Mouse (Mus musculus): ENCODE results near the gene Lrrn1. TPM values are rescaled to one million over a fixed set of nuclear protein-coding genes. Genes with fewer than 3 reads are reported as not detected.

The Lrrn1 gene
- polyA plus RNA-seq, 1 experiment from 2014 or later: 0.16 TPM

DNA sequence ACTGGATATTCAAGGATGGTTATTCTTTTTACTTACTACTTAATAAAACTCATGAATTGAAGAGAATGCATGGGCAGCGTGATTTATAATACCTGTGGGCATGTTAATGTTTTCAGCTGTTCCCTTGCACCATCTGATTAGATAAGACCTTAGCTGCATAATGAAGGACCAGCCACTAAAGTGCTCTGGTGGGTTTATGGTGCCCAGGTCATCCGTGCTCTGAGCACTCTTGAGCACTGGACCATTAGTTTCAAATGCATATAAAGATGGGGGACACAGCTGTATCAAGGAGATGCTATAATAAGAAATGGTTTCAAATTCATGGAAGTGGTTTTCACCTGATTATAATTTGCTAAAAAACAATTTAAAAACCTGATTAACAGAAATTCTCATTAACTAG lies 16.7 kb downstream of the Lrrn1 start:
- Histone ChIP-seq H3K9me3 (ENCODE audit: low read length) (peaks cover 3% of the 10 kb centered on the region; the same call in 1 of the 2 replicates), H3K4me3 (ENCODE audit: low read depth, low read length) (no peak overlapping the region), H3K4me2 (ENCODE audit: low read depth, low read length) (no peak overlapping the region), H3K27me3 (ENCODE audit: insufficient read depth, low read length) (no peaks in the 10 kb centered on the region), H3K27ac (ENCODE audit: low read depth) (no peak overlapping the region), H3K4me1 (ENCODE audit: insufficient read depth) (no peaks in the 10 kb centered on the region), H3K9ac (replicated peaks) (no peak overlapping the region), H3K36me3 (replicated peaks; ENCODE audit: insufficient read depth, low read length) (no peaks in the 10 kb centered on the region)
- DNase-seq (no peak), ATAC-seq (no peak)
- no peak for TF ChIP-seq EP300 (IDR thresholded peaks at IDR 0.05; ENCODE audit: low read depth)
- no peak for TF ChIP-seq CTCF (IDR thresholded peaks at IDR 0.05; ENCODE audit: low read depth)
- WGBS (ENCODE audit: insufficient replicate concordance): 52% methylated on average over 2 of the region's 2 CpGs

- no peak for ATAC-seq
- Histone ChIP-seq H3K4me1 (ENCODE audit: insufficient read depth) (no peaks in the 10 kb centered on the region), H3K4me2 (ENCODE audit: low read depth, low read length) (no peak overlapping the region), H3K27ac (ENCODE audit: low read depth) (no peak overlapping the region), H3K9me3 (ENCODE audit: low read length) (no peaks in the 10 kb centered on the region), H3K4me3 (ENCODE audit: low read depth, low read length) (no peak overlapping the region), H3K27me3 (ENCODE audit: insufficient read depth, low read length) (no peaks in the 10 kb centered on the region), H3K36me3 (replicated peaks; ENCODE audit: insufficient read depth, low read length) (no peaks in the 10 kb centered on the region), H3K9ac (replicated peaks) (no peak overlapping the region)
- DNase-seq: no peak
- no peak for TF ChIP-seq EP300 (IDR thresholded peaks at IDR 0.05; ENCODE audit: low read depth)
- no peak for TF ChIP-seq CTCF (IDR thresholded peaks at IDR 0.05; ENCODE audit: low read depth)
- 64% methylated on average over 1 of the region's 1 CpGs for WGBS (ENCODE audit: insufficient replicate concordance)
These were observed 22.9 kb downstream of the Lrrn1 start for GRCm38 (mm10) chr6:107552511-107552910.

DNA sequence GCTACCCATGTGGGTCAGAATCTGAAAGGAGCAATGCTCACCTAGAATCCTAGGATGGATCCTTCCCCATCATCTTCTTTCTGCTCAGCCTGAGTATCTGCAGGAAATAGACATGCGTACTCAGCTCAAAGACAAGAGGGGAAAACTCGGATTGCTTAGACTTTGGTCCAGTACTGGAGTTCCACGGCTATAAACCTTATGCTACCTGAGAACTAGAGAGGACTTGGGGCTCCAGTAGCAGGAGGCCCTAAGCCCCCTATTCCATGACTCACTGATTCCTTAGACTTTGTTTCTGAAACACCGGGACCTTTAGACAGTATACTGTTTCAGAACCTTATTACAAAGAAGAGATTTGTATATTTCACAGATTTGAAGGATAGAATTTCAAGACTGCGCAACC lies 25.8 kb downstream of the Lrrn1 start:
- Histone ChIP-seq H3K27ac (ENCODE audit: low read depth) (no peak overlapping the region), H3K4me2 (ENCODE audit: low read depth, low read length) (no peak overlapping the region), H3K4me3 (ENCODE audit: low read depth, low read length) (no peak overlapping the region), H3K9me3 (ENCODE audit: low read length) (no peaks in the 10 kb centered on the region), H3K27me3 (ENCODE audit: insufficient read depth, low read length) (no peaks in the 10 kb centered on the region), H3K4me1 (ENCODE audit: insufficient read depth) (no peaks in the 10 kb centered on the region), H3K36me3 (replicated peaks; ENCODE audit: insufficient read depth, low read length) (no peaks in the 10 kb centered on the region), H3K9ac (replicated peaks) (no peak overlapping the region)
- ATAC-seq (no peak), DNase-seq (no peak)
- TF ChIP-seq EP300 (IDR thresholded peaks at IDR 0.05; ENCODE audit: low read depth) (no peak), CTCF (IDR thresholded peaks at IDR 0.05; ENCODE audit: low read depth) (no peak)
- 74% methylated on average over 5 of the region's 5 CpGs for WGBS (ENCODE audit: insufficient replicate concordance)

GRCm38 (mm10) chr6:107556996-107557395 lies 27.4 kb downstream of the Lrrn1 start:
- no peak overlapping the region for H3K4me2 ChIP-seq (ENCODE audit: low read depth, low read length)
- TF ChIP-seq CTCF (IDR thresholded peaks at IDR 0.05; ENCODE audit: low read depth) (no peak), EP300 (IDR thresholded peaks at IDR 0.05; ENCODE audit: low read depth) (no peak)
- H3K9ac ChIP-seq (replicated peaks): no peak overlapping the region
- no peaks in the 10 kb centered on the region for H3K27me3 ChIP-seq (ENCODE audit: insufficient read depth, low read length)
- DNase-seq: no peak
- no peaks in the 10 kb centered on the region for H3K9me3 ChIP-seq (ENCODE audit: low read length)
- WGBS (ENCODE audit: insufficient replicate concordance): 54% methylated on average over 3 of the region's 3 CpGs
- H3K27ac ChIP-seq (ENCODE audit: low read depth): no peak overlapping the region
- no peak for ATAC-seq
- H3K36me3 ChIP-seq (replicated peaks; ENCODE audit: insufficient read depth, low read length): no peaks in the 10 kb centered on the region
- H3K4me3 ChIP-seq (ENCODE audit: low read depth, low read length): no peak overlapping the region
- no peaks in the 10 kb centered on the region for H3K4me1 ChIP-seq (ENCODE audit: insufficient read depth)

GRCm38 (mm10) chr6:107557806-107558205 lies 28.2 kb downstream of the Lrrn1 start:
- WGBS (ENCODE audit: insufficient replicate concordance): 76% methylated on average over 3 of the region's 3 CpGs

DNA sequence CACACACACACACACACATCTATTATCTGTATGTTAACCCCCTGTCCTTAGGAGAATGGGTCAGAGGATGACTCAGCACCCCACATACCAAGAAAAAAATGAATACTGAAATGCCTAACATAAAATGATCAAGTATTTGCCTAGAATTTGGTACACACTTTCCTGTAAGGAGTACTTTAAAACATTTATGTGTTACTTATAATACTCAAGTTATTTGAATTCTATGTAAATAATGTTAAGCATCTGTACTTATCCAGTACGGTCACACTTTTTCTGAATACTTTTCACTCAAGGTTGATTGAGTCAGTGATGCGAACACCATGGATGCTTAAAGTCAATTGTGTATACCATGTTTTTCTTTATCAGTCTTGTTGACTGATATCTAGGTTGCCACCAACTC lies 32.7 kb downstream of the Lrrn1 start:
- no peak for TF ChIP-seq EP300 (IDR thresholded peaks at IDR 0.05; ENCODE audit: low read depth)
- TF ChIP-seq CTCF (IDR thresholded peaks at IDR 0.05; ENCODE audit: low read depth): no peak
- Histone ChIP-seq H3K9me3 (ENCODE audit: low read length) (no peaks in the 10 kb centered on the region), H3K36me3 (replicated peaks; ENCODE audit: insufficient read depth, low read length) (no peaks in the 10 kb centered on the region), H3K27ac (ENCODE audit: low read depth) (no peak overlapping the region), H3K4me3 (ENCODE audit: low read depth, low read length) (no peak overlapping the region), H3K4me2 (ENCODE audit: low read depth, low read length) (no peak overlapping the region), H3K9ac (replicated peaks) (no peak overlapping the region), H3K27me3 (ENCODE audit: insufficient read depth, low read length) (no peaks in the 10 kb centered on the region), H3K4me1 (ENCODE audit: insufficient read depth) (no peaks in the 10 kb centered on the region)
- ATAC-seq (no peak), DNase-seq (no peak)
- WGBS (ENCODE audit: insufficient replicate concordance): 83% methylated on average over 2 of the region's 2 CpGs

More at GRCm38 (mm10) chr6:107557806-107558205, 28.2 kb downstream of the Lrrn1 start:
- Histone ChIP-seq H3K4me3 (ENCODE audit: low read depth, low read length) (no peak overlapping the region), H3K27me3 (ENCODE audit: insufficient read depth, low read length) (no peaks in the 10 kb centered on the region), H3K27ac (ENCODE audit: low read depth) (no peak overlapping the region), H3K4me1 (ENCODE audit: insufficient read depth) (no peaks in the 10 kb centered on the region), H3K9ac (replicated peaks) (no peak overlapping the region), H3K36me3 (replicated peaks; ENCODE audit: insufficient read depth, low read length) (no peaks in the 10 kb centered on the region), H3K9me3 (ENCODE audit: low read length) (no peaks in the 10 kb centered on the region), H3K4me2 (ENCODE audit: low read depth, low read length) (no peak overlapping the region)
- no peak for TF ChIP-seq CTCF (IDR thresholded peaks at IDR 0.05; ENCODE audit: low read depth)
- no peak for TF ChIP-seq EP300 (IDR thresholded peaks at IDR 0.05; ENCODE audit: low read depth)
- DNase-seq: no peak
- no peak for ATAC-seq

Measured in liver, postnatal 0 days (tissue).